Mouse (Mus musculus) ES-CJ7 (cell line): ENCODE results near the gene Trpm2.

Experiments
- DNase-seq: peaks from one replicate; pipeline ENCODE4 v3.0.0; 2011; ENCODE audit warnings: low read depth, low spot score

Trpm2 gene

GRCm38 (mm10) chr10:77902894-77903715 lies 67.3 kb downstream of the Trpm2 start:
- DNase-seq: peak; percentile 90

DNA sequence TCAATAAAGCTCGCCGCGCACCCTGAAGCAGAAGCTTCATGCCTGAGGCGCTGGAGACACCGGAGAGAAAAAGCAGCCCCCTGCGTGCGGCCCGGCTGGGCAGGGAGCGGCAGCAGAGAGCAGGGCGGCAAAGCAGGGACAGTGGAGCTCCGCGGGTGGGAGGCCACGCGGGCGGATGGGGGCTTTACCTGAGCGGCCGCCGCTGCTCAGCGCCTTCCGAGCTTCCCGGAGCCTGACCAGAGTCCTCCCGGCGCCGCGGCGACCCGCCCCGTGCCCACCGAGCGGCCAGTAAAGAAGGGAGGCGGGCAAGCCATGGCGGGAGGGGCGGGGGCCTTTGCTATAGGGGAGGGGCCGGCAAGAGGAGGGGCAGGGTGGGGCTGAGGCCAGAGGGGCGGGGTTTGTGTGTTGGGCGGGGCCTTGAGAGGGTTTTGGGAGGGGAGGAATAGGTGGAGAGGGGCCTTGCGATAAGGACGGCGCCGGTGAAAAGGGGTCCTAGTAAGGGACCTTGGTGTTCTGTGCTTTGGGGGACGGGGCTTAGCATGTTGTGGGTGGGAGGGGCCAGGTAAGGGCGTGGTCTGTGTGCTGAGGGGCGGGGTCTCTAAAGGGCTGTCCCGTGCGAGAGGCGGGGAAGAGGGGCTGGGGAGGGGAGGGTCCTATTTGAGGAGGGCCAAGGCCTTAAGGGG lies 68.0 kb downstream of the Trpm2 start, which contains the start of gene Lrrc3:
TSS of gene Lrrc3 (minus strand) at position 326 of the 683 bp plus-strand sequence.
- peak; percentile 88 for DNase-seq

DNA sequence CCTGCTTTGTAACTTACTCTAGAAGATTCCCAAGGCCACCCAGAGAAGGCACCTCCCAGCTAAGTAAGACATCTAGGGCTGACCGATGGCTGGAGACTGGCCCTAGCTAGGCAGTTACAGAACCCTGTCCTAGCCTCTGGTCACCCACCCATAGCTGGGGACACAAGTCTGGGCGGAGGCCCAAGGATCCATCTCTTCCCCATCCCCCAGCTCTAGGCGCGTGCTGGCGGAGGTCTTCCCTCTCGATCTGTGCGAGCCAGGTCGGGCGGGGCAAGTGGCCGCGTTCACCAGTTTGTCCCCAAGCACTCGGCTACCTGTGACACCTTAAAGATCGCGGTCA lies 68.5 kb downstream of the Trpm2 start:
- peak; percentile 25 for DNase-seq

DNA sequence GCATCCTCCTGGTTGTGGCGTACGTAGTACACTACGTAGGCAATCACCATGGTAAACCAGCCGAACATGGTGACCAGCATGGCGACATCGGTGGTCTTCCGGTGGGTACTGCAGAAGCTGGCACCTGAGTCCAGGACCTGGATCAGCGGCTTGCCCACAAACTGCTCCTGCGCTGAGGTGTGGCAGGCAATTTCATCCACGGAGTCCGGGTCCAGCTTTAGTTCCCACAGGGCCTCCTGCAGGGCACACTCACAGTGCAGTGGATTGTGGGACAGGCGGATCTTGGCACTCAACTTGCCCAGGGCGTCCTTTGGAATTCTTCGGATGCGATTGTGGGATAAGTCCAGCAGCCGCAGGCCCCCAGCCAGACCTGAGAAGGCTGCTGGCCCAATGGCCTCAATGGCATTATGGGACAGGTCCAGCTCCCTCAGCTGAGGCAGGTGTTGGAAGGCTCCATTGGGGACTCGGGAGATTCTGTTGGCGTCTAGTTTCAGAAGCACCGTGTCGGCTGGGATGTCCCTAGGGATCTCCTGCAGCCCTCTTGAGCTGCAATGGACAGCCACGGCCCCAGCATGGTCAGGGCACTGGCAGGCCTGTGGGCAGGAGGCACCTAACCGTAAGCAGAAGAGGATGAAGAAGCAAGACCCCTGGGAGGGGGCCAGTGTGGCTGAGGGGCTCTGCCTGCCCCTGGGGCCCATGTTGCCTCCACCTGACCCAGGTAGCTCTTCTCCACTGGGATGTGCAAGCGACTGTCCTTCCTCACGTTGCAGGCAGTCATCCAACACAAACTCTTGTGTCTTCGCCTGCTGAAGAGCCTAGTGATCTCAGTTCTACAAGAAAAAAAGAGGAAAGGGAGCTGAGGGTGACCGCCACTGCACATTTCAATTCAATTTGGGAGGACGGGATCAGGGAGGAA lies 69.2 kb downstream of the Trpm2 start:
- no peak for DNase-seq

- no peak for DNase-seq
Observed at GRCm38 (mm10) chr10:77900126-77900525, 70.2 kb downstream of the Trpm2 start.

DNA sequence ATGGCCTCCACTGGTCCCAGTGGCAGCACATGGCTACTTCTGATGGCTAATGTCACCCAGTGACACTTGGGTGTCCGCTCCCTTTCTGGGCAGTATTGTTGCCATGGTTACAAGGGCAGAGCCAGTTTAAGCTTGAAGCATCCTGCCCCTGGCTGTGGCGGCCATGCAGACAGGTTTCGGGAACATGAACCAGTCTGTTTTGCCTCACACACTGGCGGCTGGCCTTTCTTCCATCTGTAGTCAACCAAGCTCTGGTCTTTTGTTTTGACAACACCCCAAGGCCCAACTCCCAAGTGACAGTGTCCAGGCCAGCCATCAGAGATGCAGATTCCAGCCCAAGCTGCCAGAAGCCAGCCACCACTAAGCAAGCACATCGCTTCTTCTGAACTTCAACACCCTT lies 74.8 kb downstream of the Trpm2 start:
- no peak for DNase-seq

GRCm38 (mm10) chr10:77890987-77891565 lies 79.3 kb downstream of the Trpm2 start:
- no peak for DNase-seq

GRCm38 (mm10) chr10:77886007-77886747 lies 84.2 kb downstream of the Trpm2 start:
- DNase-seq: no peak

DNA sequence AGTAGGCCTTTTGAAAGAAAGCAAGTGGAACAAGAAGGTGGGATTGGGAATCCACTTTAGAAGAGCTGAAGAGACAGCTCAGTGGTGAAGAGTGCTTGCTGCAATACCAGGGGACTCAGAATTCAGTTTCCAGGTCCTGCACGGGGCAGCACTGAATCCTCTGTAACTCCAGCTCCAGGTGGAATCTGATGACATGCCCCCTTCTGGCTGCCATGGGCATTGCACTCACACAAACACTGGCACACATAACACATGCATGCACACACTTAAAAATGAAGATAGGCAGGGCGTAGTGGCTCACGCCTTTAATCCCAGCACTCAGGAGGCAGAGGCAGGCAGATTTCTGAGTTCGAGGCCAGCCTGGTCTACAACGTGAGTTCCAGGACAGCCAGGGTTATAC lies 87.8 kb downstream of the Trpm2 start:
- DNase-seq: peak; percentile 66

DNA sequence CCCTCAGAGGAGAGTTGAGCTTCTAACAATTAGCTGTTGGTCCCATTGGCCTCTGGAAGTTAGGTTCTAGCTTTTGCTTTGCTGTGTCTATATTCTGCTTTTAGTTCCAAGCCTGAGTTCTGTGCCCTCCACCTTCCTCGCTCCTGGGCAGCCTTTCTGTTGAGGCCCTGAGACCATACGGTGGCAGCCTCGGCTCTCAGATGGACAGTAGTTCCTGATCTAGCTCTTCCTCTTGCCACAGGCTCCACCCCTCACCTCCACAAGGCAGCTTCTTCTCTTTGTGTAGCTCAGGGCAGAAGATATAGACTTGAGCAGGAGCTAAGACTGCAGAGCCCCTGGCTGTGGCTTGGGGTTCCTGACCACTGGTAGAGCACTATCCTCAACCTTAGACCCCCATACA lies 90.1 kb downstream of the Trpm2 start:
- no peak for DNase-seq

DNA sequence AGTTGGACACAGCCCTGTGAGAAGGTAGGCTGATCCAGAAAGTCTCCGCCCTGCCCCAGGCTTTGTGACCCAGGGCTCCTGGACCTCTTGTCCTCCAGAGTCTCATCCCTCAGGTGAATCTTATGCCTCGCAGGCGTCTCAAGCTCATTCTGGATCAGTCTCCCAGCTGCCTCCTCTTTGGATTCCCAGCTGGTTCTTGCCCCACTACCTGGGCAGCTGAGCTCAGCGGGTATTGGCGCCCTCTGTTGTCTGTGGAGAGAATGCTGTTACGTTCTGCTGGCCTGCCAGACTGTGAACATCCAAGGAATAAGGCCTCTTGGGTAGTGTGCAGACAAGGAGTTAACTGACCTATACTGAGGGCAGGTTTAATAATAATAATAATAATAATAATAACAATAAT lies 91.4 kb downstream of the Trpm2 start:
- DNase-seq: peak; percentile 27

- no peak for DNase-seq
Observed at GRCm38 (mm10) chr10:77869651-77870050, 100.7 kb downstream of the Trpm2 start.

DNA sequence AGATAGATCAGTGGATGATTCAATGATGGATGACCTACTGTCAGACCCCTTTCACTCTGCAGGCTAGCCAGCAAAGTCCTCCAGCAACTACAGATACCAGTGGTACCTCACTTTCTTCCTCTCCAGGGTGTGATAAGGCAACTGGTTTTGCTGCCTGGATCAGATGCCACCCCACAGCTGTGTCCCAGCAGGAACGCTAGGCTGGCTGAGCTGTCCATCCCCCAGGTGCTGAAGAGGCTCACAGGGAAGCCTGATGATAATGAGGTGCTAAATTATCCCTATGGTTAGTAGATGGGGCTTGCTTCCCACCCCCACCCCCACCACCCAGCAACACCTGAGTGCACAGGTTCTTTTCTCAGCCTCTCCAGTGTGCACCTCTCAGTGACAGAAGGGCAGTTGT lies 102.8 kb downstream of the Trpm2 start:
- DNase-seq: no peak

GRCm38 (mm10) chr10:77864762-77865143 lies 105.6 kb downstream of the Trpm2 start:
- DNase-seq: no peak

- DNase-seq: peak; percentile 55
Observed at GRCm38 (mm10) chr10:77864067-77864761, 106.1 kb downstream of the Trpm2 start.

DNA sequence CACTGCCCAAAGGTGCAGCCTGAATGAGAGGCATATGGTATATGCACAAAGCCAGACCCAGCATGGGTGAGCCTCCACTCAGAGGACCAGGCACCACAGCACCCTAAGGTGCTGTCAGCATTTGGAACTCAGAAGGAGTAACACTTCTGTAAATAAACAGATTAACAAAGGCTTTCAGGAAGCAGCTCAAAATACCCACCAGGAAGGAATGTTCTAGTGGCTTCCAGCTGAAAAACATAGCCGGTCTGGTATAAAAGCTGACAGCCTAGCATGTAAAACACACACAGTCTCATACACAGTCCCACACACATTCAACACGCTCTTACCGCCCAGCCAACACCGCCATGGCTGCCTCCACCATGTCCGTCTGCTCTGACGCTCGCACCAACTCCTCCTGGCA lies 108.7 kb downstream of the Trpm2 start, which contains the start of gene Gm3285:
TSS of gene Gm3285 (plus strand) at position 301 of the 400 bp plus-strand sequence.
- no peak for DNase-seq
